In the genomic region with DNA sequence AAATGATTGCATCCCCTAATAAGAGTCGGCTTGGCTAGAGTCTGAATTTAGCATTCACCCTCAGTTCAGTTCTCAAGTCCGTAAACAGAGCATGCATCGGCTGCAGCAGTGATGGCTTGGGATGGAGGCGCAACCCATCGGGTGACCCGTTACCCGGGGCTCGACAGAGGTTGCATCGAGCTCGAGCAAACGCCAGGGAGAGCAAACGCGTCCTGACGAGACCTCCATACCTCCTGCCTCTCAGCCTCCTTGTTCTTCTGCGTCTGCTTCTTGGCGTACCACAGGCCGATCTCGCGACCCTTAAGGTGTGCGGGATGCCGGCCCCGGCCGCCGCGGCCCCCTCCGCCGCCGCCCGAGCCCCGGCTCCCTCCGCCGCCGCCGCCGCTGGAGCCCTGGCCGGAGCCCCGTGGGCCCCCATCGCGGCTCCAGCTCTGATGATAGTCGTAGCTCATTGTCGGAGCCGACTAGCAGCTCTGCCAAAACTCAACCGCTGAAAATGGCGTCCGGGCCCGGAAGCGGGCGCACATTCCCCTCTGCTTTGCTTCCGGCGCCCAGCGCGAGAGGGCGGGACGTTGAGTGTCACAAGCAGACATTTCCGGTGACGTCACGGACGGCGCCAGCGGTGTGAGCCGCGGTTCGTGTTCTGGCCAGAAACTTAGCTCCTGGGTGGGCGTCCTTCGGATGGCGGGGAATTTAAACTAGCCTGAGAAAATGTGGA, we compare ENCODE assay signal across 8 mouse cellular contexts. TPM values are rescaled to one million over a fixed set of nuclear protein-coding genes. Genes with fewer than 3 reads are reported as not detected.
DNase-seq lines count a peak whose midpoint lies in the region; ATAC-seq lines count a peak whose summit lies in the region.

A gene (minus strand): TSS at position 517 of the 718 bp plus-strand sequence.

- no peaks in the 10 kb centered on the region for H3K9me3 ChIP-seq in hindbrain, embryonic 16.5 days (ENCODE audit: control insufficient read depth, low read length)

- H3K4me2 ChIP-seq in hindbrain, embryonic 16.5 days (ENCODE audit: low read length), result peak within 1 kb of the TSS; percentile 70

- H3K27ac ChIP-seq in hindbrain, embryonic 16.5 days (ENCODE audit: low read depth, low read length), result peak within 1 kb of the TSS; percentile 97
- no peak within 1 kb of the TSS for H3K27ac ChIP-seq in macrophage

- H3K4me3 ChIP-seq in hindbrain, embryonic 16.5 days (ENCODE audit: low read length), result peak within 1 kb of the TSS; percentile 94
- H3K4me3 ChIP-seq in macrophage (ENCODE audit: inconsistent target), result peak within 1 kb of the TSS; percentile 75

- no peaks in the 10 kb centered on the region; the same call in 1 of the 2 replicates for H3K27me3 ChIP-seq in hindbrain, embryonic 16.5 days (replicated peaks; ENCODE audit: control insufficient read depth, insufficient read depth, low read length)

- H3K4me1 ChIP-seq in hindbrain, embryonic 16.5 days (ENCODE audit: control insufficient read depth, insufficient read depth, low read depth, low read length), result peaks cover 18% of the 10 kb centered on the region

- H3K9ac ChIP-seq in hindbrain, embryonic 16.5 days (ENCODE audit: low read depth, low read length), result peak within 1 kb of the TSS; percentile 97

- ATAC-seq in hindbrain, embryonic 16.5 days, result peak; percentile 99

- H3K36me3 ChIP-seq in hindbrain, embryonic 16.5 days (ENCODE audit: control insufficient read depth, insufficient read depth, low read length), result no peaks in the 10 kb centered on the region
- H3K36me3 ChIP-seq in macrophage (ENCODE audit: inconsistent target), result no peaks in the 10 kb centered on the region; the same call in 1 of the 2 replicates

- peak; percentile 87 for DNase-seq in WW6 (ENCODE audit: low read depth, low spot score)
- peak; percentile 91 to 96 for DNase-seq in cerebellum, postnatal 4 days (ENCODE audit: low spot score in 2 of 2)
- peak; percentile 97 for DNase-seq in gastrocnemius, adult 18-20 months (ENCODE audit: low spot score)
- peak; percentile 98 for DNase-seq in left cerebral cortex, adult 18-20 months (ENCODE audit: low spot score in 2 of 2)
- peak; percentile 99 for DNase-seq in right cerebral cortex, adult 18-20 months
- peak; percentile 89 for DNase-seq in urinary bladder, postnatal 10 days (ENCODE audit: low spot score)

- H3K79me2 ChIP-seq in macrophage (ENCODE audit: inconsistent target), result peaks cover 33% of the 10 kb centered on the region

- under 1% methylated on average over 64 of the region's 66 CpGs for WGBS in hindbrain, embryonic 16.5 days
- under 1% methylated on average over 66 of the region's 66 CpGs for WGBS in macrophage (ENCODE audit: missing documents)

RNA-seq across cellular contexts. Expression of the gene that starts here (rescaled TPM):
- 10 to 100 TPM; 13.9 to 15.3 TPM for total RNA-seq in gastrocnemius, adult 18-20 months (2021)
- polyA plus RNA-seq in hindbrain, embryonic 16.5 days (2015; fragmentation: Nextera tagmentation; extraction: Ambion mirVana), result 23.3 and 36.2 TPM in 2 replicates
- total RNA-seq in left cerebral cortex, adult 18-20 months (2021), result 10 to 100 TPM; 51.7 to 53.3 TPM
- total RNA-seq in macrophage (2018; cell fraction: chromatin; rRNA removed), result 100 to 1,000 TPM in 5 of 26 experiments, 10 to 100 TPM in 21; 42.8 to 113 (median 84.1) TPM
- total RNA-seq in macrophage (2018; cell fraction: cytosol; rRNA removed), result 10 to 100 TPM; 12.3 to 23.3 (median 17.7) TPM
- 10 to 100 TPM; 29.4 to 79.7 (median 46.9) TPM for total RNA-seq in macrophage (2018; cell fraction: nucleus; rRNA removed)
- 14.0 to 18.6 TPM (median 15.9 TPM) in 3 replicates for polyA plus RNA-seq in macrophage (2018)
